Mouse (Mus musculus) lung, embryonic 16.5 days (tissue): ENCODE data around the gene Mmp15. TPM values are rescaled to one million over a fixed set of nuclear protein-coding genes. Genes with fewer than 3 reads are reported as not detected.

Experiments
- ATAC-seq: fragments of 200-750 bp; cut with Nextera tagmentation; 2 replicates; pipeline ENCODE4 v1.8.0; 2017; ENCODE audit warnings: low read depth, mild to moderate bottlenecking, moderate library complexity
- H3K27ac ChIP-seq: fragments of 300-500 bp; sonication (generic); 2 replicates; pipeline ENCODE4 v1.5.1; 2014; ENCODE audit warnings: mild to moderate bottlenecking, control low read depth, low read length
- H3K27me3 ChIP-seq: fragments of 300-500 bp; sonication (generic); 2 replicates; pipeline ENCODE4 v1.6.1; 2014; ENCODE audit warnings: low read depth, low read length, mixed read lengths; ENCODE audit not compliant: control insufficient read depth, insufficient read depth
- H3K36me3 ChIP-seq: fragments of 300-500 bp; sonication (generic); 2 replicates; pipeline ENCODE4 v1.6.1; 2014; ENCODE audit warnings: low read length; ENCODE audit not compliant: control insufficient read depth, insufficient read depth
- H3K4me1 ChIP-seq: fragments of 300-500 bp; sonication (generic); replicated peaks from 2 replicates; pipeline ENCODE4 v1.6.1; 2014; ENCODE audit warnings: low read length, mixed read lengths; ENCODE audit not compliant: control insufficient read depth, insufficient read depth
- H3K4me2 ChIP-seq: fragments of 300-500 bp; sonication (generic); 2 replicates; pipeline ENCODE4 v1.6.1; 2014; ENCODE audit warnings: low read depth, low read length, control low read depth
- H3K4me3 ChIP-seq: fragments of 300-500 bp; sonication (generic); 2 replicates; pipeline ENCODE4 v1.5.1; 2014; ENCODE audit warnings: mild to moderate bottlenecking, low read length, control low read depth
- H3K9ac ChIP-seq: fragments of 300-500 bp; sonication (generic); 2 replicates; pipeline ENCODE4 v1.6.1; 2014; ENCODE audit warnings: low read length, control low read depth
- H3K9me3 ChIP-seq: fragments of 300-500 bp; sonication (generic); 2 replicates; pipeline ENCODE4 v1.6.1; 2016; ENCODE audit warnings: low read length; ENCODE audit not compliant: control insufficient read depth
- WGBS: fragments of 180-500 bp; shearing (Covaris S2); extraction: QIAGEN DNeasy Blood & Tissue Kit; methylation state at CpG from one replicate; pipeline ENCODE4 v1.1.7; 2014; 5-methylcytosine and 5-hydroxymethylcytosine counted together
- polyA plus RNA-seq: library from polyadenylated mRNA; unstranded; fragments of >200 nt; fragmentation: Nextera tagmentation; extraction: Ambion mirVana; gene quantifications from 2 replicates; pipeline ENCODE4 v1.2.1, GENCODE M21; 2015

The Mmp15 gene
- polyA plus RNA-seq, 1 experiment from 2014 or later, result 13.1 TPM

- H3K9ac ChIP-seq, result peak overlapping the region; percentile 93
- peaks cover 15% of the 10 kb centered on the region for H3K4me1 ChIP-seq
- ATAC-seq, result no peak
- WGBS, result 11% methylated on average over 21 of the region's 21 CpGs
- peak overlapping the region; percentile 91 for H3K4me3 ChIP-seq
- H3K9me3 ChIP-seq, result no peaks in the 10 kb centered on the region
- peaks cover 30% of the 10 kb centered on the region for H3K36me3 ChIP-seq
- H3K27ac ChIP-seq, result peak overlapping the region; percentile 98
- H3K27me3 ChIP-seq, result no peaks in the 10 kb centered on the region
- peak overlapping the region; percentile 55 for H3K4me2 ChIP-seq
Observed at GRCm38 (mm10) chr8:95332437-95333199, 19.4 kb upstream of the Mmp15 start.

DNA sequence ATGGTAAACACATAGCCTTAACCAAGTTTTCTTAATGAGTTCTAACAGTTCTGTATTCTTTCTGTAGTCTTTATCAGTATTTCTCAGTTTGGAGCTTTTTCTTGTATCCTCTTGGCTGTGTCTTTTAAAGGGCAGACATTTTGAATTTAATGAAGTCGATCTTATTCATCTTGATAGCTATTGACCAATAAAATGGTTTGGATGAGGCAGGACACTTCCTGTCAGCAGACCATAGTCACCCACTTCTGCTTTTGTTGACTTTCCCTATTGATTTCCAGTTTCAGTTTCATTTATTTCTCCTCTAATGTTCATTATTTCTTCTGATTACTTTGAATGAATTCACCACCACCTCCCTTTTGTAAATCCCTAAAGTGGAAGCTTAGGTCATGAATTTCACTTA, 16.4 kb upstream of the Mmp15 start:
- H3K4me3 ChIP-seq, result no peak overlapping the region
- no peaks in the 10 kb centered on the region for H3K27me3 ChIP-seq
- no peak overlapping the region for H3K9ac ChIP-seq
- no peak for ATAC-seq
- no peaks in the 10 kb centered on the region for H3K9me3 ChIP-seq
- no peak overlapping the region for H3K27ac ChIP-seq
- H3K36me3 ChIP-seq, result peaks cover 11% of the 10 kb centered on the region
- H3K4me1 ChIP-seq, result peaks cover 5% of the 10 kb centered on the region
- no peak overlapping the region for H3K4me2 ChIP-seq
- WGBS, result 86% methylated on average over 1 of the region's 1 CpGs

- Histone ChIP-seq H3K4me3 (no peak overlapping the region), H3K36me3 (peaks cover 14% of the 10 kb centered on the region), H3K27me3 (no peaks in the 10 kb centered on the region), H3K27ac (no peak overlapping the region), H3K9ac (no peak overlapping the region), H3K4me2 (no peak overlapping the region), H3K4me1 (peaks cover 5% of the 10 kb centered on the region), H3K9me3 (no peaks in the 10 kb centered on the region)
- ATAC-seq, result no peak
Observed at GRCm38 (mm10) chr8:95336363-95336762, 15.7 kb upstream of the Mmp15 start.

GRCm38 (mm10) chr8:95341721-95342120, 10.3 kb upstream of the Mmp15 start:
- ATAC-seq, result no peak
- no peak overlapping the region for H3K9ac ChIP-seq
- 67% methylated on average over 5 of the region's 5 CpGs for WGBS

DNA sequence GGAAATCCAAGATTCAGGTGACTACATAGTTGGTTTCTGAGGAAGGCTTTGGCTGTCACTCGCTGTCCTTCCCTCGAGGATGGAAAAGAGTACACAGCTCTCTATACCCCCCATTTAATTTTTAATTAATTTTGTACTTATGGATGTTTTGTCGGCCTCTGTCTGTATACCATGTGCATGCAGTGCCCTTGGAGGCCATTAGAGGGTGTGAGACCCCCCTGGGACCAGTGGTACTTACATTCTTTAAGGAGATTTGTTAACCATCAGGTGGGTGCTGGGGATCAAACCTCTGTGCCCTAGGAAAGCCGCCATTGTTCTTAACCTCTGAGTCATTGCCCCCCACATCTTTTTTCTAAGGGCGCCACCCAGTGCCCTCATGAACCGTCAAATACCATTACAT, 7.4 kb upstream of the Mmp15 start:
- H3K9me3 ChIP-seq, result no peaks in the 10 kb centered on the region
- 80% methylated on average over 6 of the region's 6 CpGs for WGBS
- H3K36me3 ChIP-seq, result peaks cover 9% of the 10 kb centered on the region
- H3K4me1 ChIP-seq, result peaks cover 19% of the 10 kb centered on the region
- no peaks in the 10 kb centered on the region for H3K27me3 ChIP-seq
- H3K27ac ChIP-seq, result no peak overlapping the region
- no peak overlapping the region for H3K4me2 ChIP-seq
- H3K4me3 ChIP-seq, result no peak overlapping the region
- no peak overlapping the region for H3K9ac ChIP-seq
- ATAC-seq, result no peak

More at GRCm38 (mm10) chr8:95341721-95342120, 10.3 kb upstream of the Mmp15 start:
- H3K27me3 ChIP-seq, result no peaks in the 10 kb centered on the region
- no peak overlapping the region for H3K27ac ChIP-seq
- no peaks in the 10 kb centered on the region for H3K9me3 ChIP-seq
- H3K4me1 ChIP-seq, result peaks cover under 1% of the 10 kb centered on the region; the same call in 1 of the 2 replicates
- no peak overlapping the region for H3K4me2 ChIP-seq
- no peak overlapping the region for H3K4me3 ChIP-seq
- peaks cover 11% of the 10 kb centered on the region for H3K36me3 ChIP-seq

- H3K4me2 ChIP-seq, result no peak overlapping the region
- peak; percentile 44; the same call in 1 of the 2 replicates for ATAC-seq
- H3K4me1 ChIP-seq, result peaks cover 25% of the 10 kb centered on the region
- no peak overlapping the region for H3K4me3 ChIP-seq
- no peak overlapping the region for H3K9ac ChIP-seq
- peaks cover 6% of the 10 kb centered on the region for H3K36me3 ChIP-seq
- no peaks in the 10 kb centered on the region for H3K27me3 ChIP-seq
- no peaks in the 10 kb centered on the region for H3K9me3 ChIP-seq
- H3K27ac ChIP-seq, result no peak overlapping the region
- 15% methylated on average over 8 of the region's 8 CpGs for WGBS
Observed at GRCm38 (mm10) chr8:95346643-95347545, 5.2 kb upstream of the Mmp15 start.

DNA sequence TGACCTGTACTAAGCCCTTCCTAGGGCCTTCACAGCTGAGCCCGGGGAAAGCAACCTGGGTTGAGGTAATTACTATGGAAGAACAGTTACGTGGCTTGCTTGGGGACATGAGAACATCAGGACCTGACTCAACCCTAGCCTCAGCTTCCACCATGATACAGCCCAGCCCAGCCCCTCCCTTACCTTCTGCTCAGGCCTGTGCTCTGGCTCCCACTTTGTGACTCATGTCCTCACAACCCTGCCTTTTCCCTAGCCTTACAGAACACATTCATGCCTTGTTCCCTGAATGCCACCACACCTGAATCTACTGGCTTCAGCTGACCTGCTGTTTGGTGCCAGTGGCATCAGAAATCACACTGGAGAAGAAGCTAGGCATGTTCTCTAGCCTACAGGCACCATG, 3.7 kb upstream of the Mmp15 start:
- H3K9ac ChIP-seq, result peak overlapping the region; percentile 6; the same call in 1 of the 2 replicates
- H3K9me3 ChIP-seq, result no peaks in the 10 kb centered on the region
- 90% methylated on average over 2 of the region's 2 CpGs for WGBS
- H3K4me3 ChIP-seq, result no peak overlapping the region
- H3K4me2 ChIP-seq, result peak overlapping the region; percentile 33; the same call in 1 of the 2 replicates
- H3K4me1 ChIP-seq, result peaks cover 26% of the 10 kb centered on the region
- peaks cover 3% of the 10 kb centered on the region for H3K36me3 ChIP-seq
- ATAC-seq, result no peak
- no peaks in the 10 kb centered on the region for H3K27me3 ChIP-seq
- H3K27ac ChIP-seq, result peak overlapping the region; percentile 46

DNA sequence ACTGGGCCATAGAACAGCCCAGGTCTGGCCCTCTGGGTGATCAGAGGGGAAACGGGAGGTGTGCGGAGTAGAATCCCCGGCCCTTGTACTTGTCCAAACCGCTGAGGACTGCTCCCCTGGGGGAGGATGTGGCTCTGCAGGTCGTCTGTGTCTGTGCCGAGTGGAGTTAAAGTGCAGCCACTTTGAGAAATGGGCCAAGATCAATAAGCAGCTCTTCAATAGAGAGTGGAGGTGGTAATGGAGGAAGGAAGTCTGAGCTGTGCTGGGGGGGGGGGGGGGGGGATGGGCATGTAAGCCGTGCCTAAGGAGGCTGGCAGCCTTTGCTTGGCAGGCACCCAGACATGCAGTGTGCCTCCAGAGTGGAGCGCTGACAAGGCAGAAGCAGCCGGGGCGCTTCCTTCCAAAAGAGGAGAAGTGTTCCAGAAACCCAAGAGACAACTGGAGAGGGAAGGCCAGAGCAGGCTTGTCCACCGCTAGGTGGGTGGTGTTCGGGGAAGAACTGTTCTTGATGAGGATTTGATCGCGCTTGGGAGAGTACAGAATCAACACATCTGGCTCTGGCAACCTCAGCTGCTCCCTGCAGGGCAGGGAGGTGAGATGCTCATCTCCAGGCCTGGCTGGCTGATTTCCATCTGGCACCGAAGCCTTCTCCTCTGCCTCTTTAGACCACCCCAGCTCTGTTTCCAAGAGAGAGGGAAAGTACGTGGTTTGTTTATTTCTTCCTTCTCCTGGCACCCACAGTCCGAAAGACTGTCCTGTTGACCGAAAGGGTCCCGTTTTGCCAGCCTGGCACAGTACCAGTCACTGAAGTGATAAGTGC, 3.0 kb upstream of the Mmp15 start:
- H3K4me2 ChIP-seq, result peak overlapping the region; percentile 33
- H3K27ac ChIP-seq, result peak overlapping the region; percentile 46
- H3K9me3 ChIP-seq, result no peaks in the 10 kb centered on the region
- peak; percentile 19 for ATAC-seq
- no peak overlapping the region for H3K4me3 ChIP-seq
- 24% methylated on average over 19 of the region's 19 CpGs for WGBS
- no peaks in the 10 kb centered on the region; the same call in 1 of the 2 replicates for H3K36me3 ChIP-seq
- H3K9ac ChIP-seq, result peak overlapping the region; percentile 8; the same call in 1 of the 2 replicates
- H3K4me1 ChIP-seq, result peaks cover 31% of the 10 kb centered on the region
- no peaks in the 10 kb centered on the region for H3K27me3 ChIP-seq
